Mouse (Mus musculus) erythroblast, adult 5-6 weeks (primary cell): ENCODE measurements around the gene Adam15. TPM values are rescaled to one million over a fixed set of nuclear protein-coding genes. Genes with fewer than 3 reads are reported as not detected.
A peak's percentile ranks its signal among the peaks of the same experiment; 100 is the strongest.

ENCODE experiments used
- ATAC-seq: replicated peaks from 2 replicates; pipeline ENCODE4 v1.8.0; 2016; ENCODE audit warnings: moderate number of reproducible peaks, mild to moderate bottlenecking, moderate TSS enrichment, inconsistent platforms; ENCODE audit not compliant: poor library complexity, low FRiP score, severe bottlenecking
- total RNA-seq, 2 experiments: library from RNA; stranded (forward) in 1 of 2; stranded (reverse) in 1 of 2; fragments of 150-400 nt in 1 of 2; fragments of 200-764, 138-1000 nt in 1 of 2; gene quantifications; 2 replicates each; pipeline versions ENCODE4 v1.2.3 to v1.2.4; 2015 to 2017; ENCODE audit warnings: low replicate concordance in 2 of 2

The Adam15 gene
- total RNA-seq, 2 experiments from 2014 or later: 14.1 to 34.2 TPM

- no peak for ATAC-seq
These were observed 35.5 kb downstream of the Adam15 start for GRCm38 (mm10) chr3:89314340-89314739.

- peak; percentile 79; the same call in 1 of the 2 replicates for ATAC-seq
These were observed 41.7 kb downstream of the Adam15 start for GRCm38 (mm10) chr3:89308089-89308488.

- ATAC-seq: no peak
These were observed 44.1 kb downstream of the Adam15 start for GRCm38 (mm10) chr3:89305551-89306325.

GRCm38 (mm10) chr3:89305105-89305504 is 44.7 kb downstream of the Adam15 start:
- ATAC-seq: no peak

GRCm38 (mm10) chr3:89304440-89304839 is 45.4 kb downstream of the Adam15 start:
- no peak for ATAC-seq

GRCm38 (mm10) chr3:89300514-89300913 is 49.3 kb downstream of the Adam15 start:
- no peak for ATAC-seq

- ATAC-seq: no peak
These were observed 49.7 kb downstream of the Adam15 start for GRCm38 (mm10) chr3:89300071-89300470.

- ATAC-seq: no peak
These were observed 50.3 kb downstream of the Adam15 start for GRCm38 (mm10) chr3:89299499-89299898.

GRCm38 (mm10) chr3:89298908-89299307 is 50.9 kb downstream of the Adam15 start:
- no peak for ATAC-seq

- ATAC-seq: no peak
These were observed 52.9 kb downstream of the Adam15 start for GRCm38 (mm10) chr3:89296761-89297396.

GRCm38 (mm10) chr3:89295685-89296230 is 54.0 kb downstream of the Adam15 start:
- ATAC-seq: no peak

- no peak for ATAC-seq
These were observed 55.6 kb downstream of the Adam15 start for GRCm38 (mm10) chr3:89294195-89294594.

GRCm38 (mm10) chr3:89293247-89293918 is 56.4 kb downstream of the Adam15 start:
- ATAC-seq: no peak

- ATAC-seq: no peak
These were observed 57.5 kb downstream of the Adam15 start for GRCm38 (mm10) chr3:89292303-89292702.

- no peak for ATAC-seq
These were observed 57.9 kb downstream of the Adam15 start for GRCm38 (mm10) chr3:89291874-89292273.

Other genes with a start within 250 kb of the Adam15 start
- not detected in 2 replicates for gene Gm43738, start 248.9 kb downstream of the Adam15 start, total RNA-seq (2015; ENCODE audit: low replicate concordance)
- gene Gm43738, start 248.9 kb downstream of the Adam15 start, total RNA-seq (2017; ENCODE audit: low replicate concordance): not detected in 2 replicates
- gene Fdps, start 248.0 kb downstream of the Adam15 start, total RNA-seq (2015; ENCODE audit: low replicate concordance): 17.1 and 33.6 TPM in 2 replicates
- gene Fdps, start 248.0 kb downstream of the Adam15 start, total RNA-seq (2017; ENCODE audit: low replicate concordance): 30.1 and 47.8 TPM in 2 replicates
- 22.5 and 23.4 TPM in 2 replicates for gene Pklr, start 213.9 kb downstream of the Adam15 start, total RNA-seq (2015; ENCODE audit: low replicate concordance)
- 5.6 and 5.7 TPM in 2 replicates for gene Pklr, start 213.9 kb downstream of the Adam15 start, total RNA-seq (2017; ENCODE audit: low replicate concordance)
- not detected in 2 replicates for gene Hcn3, start 189.8 kb downstream of the Adam15 start, total RNA-seq (2015; ENCODE audit: low replicate concordance)
- gene Hcn3, start 189.8 kb downstream of the Adam15 start, total RNA-seq (2017; ENCODE audit: low replicate concordance): 1.3 TPM in 1 of 2 replicates, not detected in the other
- gene Clk2, start 185.2 kb downstream of the Adam15 start, total RNA-seq (2015; ENCODE audit: low replicate concordance): 16.3 and 37.9 TPM in 2 replicates
- 24.4 and 47.4 TPM in 2 replicates for gene Clk2, start 185.2 kb downstream of the Adam15 start, total RNA-seq (2017; ENCODE audit: low replicate concordance)
- 20.3 and 24.0 TPM in 2 replicates for gene Scamp3, start 172.5 kb downstream of the Adam15 start, total RNA-seq (2015; ENCODE audit: low replicate concordance)
- gene Scamp3, start 172.5 kb downstream of the Adam15 start, total RNA-seq (2017; ENCODE audit: low replicate concordance): 3.5 and 5.8 TPM in 2 replicates
- 3.3 and 18.6 TPM in 2 replicates for gene Fam189b, start 166.9 kb downstream of the Adam15 start, total RNA-seq (2015; ENCODE audit: low replicate concordance)
- gene Fam189b, start 166.9 kb downstream of the Adam15 start, total RNA-seq (2017; ENCODE audit: low replicate concordance): 1.8 TPM in 1 of 2 replicates, not detected in the other
- 11.1 and 18.8 TPM in 2 replicates for gene Gba, start 147.1 kb downstream of the Adam15 start, total RNA-seq (2015; ENCODE audit: low replicate concordance)
- 12.9 and 13.2 TPM in 2 replicates for gene Gba, start 147.1 kb downstream of the Adam15 start, total RNA-seq (2017; ENCODE audit: low replicate concordance)
- not detected in 2 replicates for gene Thbs3, start 134.8 kb downstream of the Adam15 start, total RNA-seq (2015; ENCODE audit: low replicate concordance)
- gene Thbs3, start 134.8 kb downstream of the Adam15 start, total RNA-seq (2017; ENCODE audit: low replicate concordance): 1.7 TPM in 1 of 2 replicates, not detected in the other
- 4.0 and 13.4 TPM in 2 replicates for gene Mtx1, start 122.9 kb downstream of the Adam15 start, total RNA-seq (2015; ENCODE audit: low replicate concordance)
- 8.6 and 13.4 TPM in 2 replicates for gene Mtx1, start 122.9 kb downstream of the Adam15 start, total RNA-seq (2017; ENCODE audit: low replicate concordance)
- gene Muc1, start 120.9 kb downstream of the Adam15 start, total RNA-seq (2015; ENCODE audit: low replicate concordance): not detected in 2 replicates
- not detected in 2 replicates for gene Muc1, start 120.9 kb downstream of the Adam15 start, total RNA-seq (2017; ENCODE audit: low replicate concordance)
- gene Krtcap2, start 104.0 kb downstream of the Adam15 start, total RNA-seq (2015; ENCODE audit: low replicate concordance): 47.0 and 49.8 TPM in 2 replicates
- 17.8 and 31.8 TPM in 2 replicates for gene Krtcap2, start 104.0 kb downstream of the Adam15 start, total RNA-seq (2017; ENCODE audit: low replicate concordance)
- not detected in 2 replicates for gene Trim46, start 103.7 kb downstream of the Adam15 start, total RNA-seq (2015; ENCODE audit: low replicate concordance)
- not detected in 2 replicates for gene Trim46, start 103.7 kb downstream of the Adam15 start, total RNA-seq (2017; ENCODE audit: low replicate concordance)
- 16.1 and 42.3 TPM in 2 replicates for gene Dpm3, start 90.6 kb downstream of the Adam15 start, total RNA-seq (2015; ENCODE audit: low replicate concordance)
- gene Dpm3, start 90.6 kb downstream of the Adam15 start, total RNA-seq (2017; ENCODE audit: low replicate concordance): 4.3 TPM in 1 of 2 replicates, not detected in the other
- 8.8 and 12.9 TPM in 2 replicates for gene Slc50a1, start 79.4 kb downstream of the Adam15 start, total RNA-seq (2015; ENCODE audit: low replicate concordance)
- gene Slc50a1, start 79.4 kb downstream of the Adam15 start, total RNA-seq (2017; ENCODE audit: low replicate concordance): 10.9 and 11.5 TPM in 2 replicates
- gene Efna1, start 68.9 kb downstream of the Adam15 start, total RNA-seq (2015; ENCODE audit: low replicate concordance): not detected in 2 replicates
- gene Efna1, start 68.9 kb downstream of the Adam15 start, total RNA-seq (2017; ENCODE audit: low replicate concordance): not detected in 2 replicates
- gene Efna3, start 27.0 kb downstream of the Adam15 start, total RNA-seq (2015; ENCODE audit: low replicate concordance): not detected in 2 replicates
- not detected in 2 replicates for gene Efna3, start 27.0 kb downstream of the Adam15 start, total RNA-seq (2017; ENCODE audit: low replicate concordance)
- not detected in 2 replicates for gene Efna4, start 12.0 kb downstream of the Adam15 start, total RNA-seq (2015; ENCODE audit: low replicate concordance)
- gene Efna4, start 12.0 kb downstream of the Adam15 start, total RNA-seq (2017; ENCODE audit: low replicate concordance): not detected in 2 replicates
- not detected in 2 replicates for gene Dcst2, start 12.0 kb upstream of the Adam15 start, total RNA-seq (2015; ENCODE audit: low replicate concordance)
- gene Dcst2, start 12.0 kb upstream of the Adam15 start, total RNA-seq (2017; ENCODE audit: low replicate concordance): not detected in 2 replicates
- not detected in 2 replicates for gene Dcst1, start 15.3 kb upstream of the Adam15 start, total RNA-seq (2015; ENCODE audit: low replicate concordance)
- not detected in 2 replicates for gene Dcst1, start 15.3 kb upstream of the Adam15 start, total RNA-seq (2017; ENCODE audit: low replicate concordance)
- gene Zbtb7b, start 44.8 kb upstream of the Adam15 start, total RNA-seq (2015; ENCODE audit: low replicate concordance): 5.8 and 7.7 TPM in 2 replicates
- 5.4 and 15.2 TPM in 2 replicates for gene Zbtb7b, start 44.8 kb upstream of the Adam15 start, total RNA-seq (2017; ENCODE audit: low replicate concordance)
- 0.63 and 3.7 TPM in 2 replicates for gene Lenep, start 52.8 kb upstream of the Adam15 start, total RNA-seq (2015; ENCODE audit: low replicate concordance)
- 0.17 TPM in 1 of 2 replicates, not detected in the other for gene Lenep, start 52.8 kb upstream of the Adam15 start, total RNA-seq (2017; ENCODE audit: low replicate concordance)
- gene Flad1, start 61.9 kb upstream of the Adam15 start, total RNA-seq (2015; ENCODE audit: low replicate concordance): 2.1 and 6.3 TPM in 2 replicates
- 1.8 and 3.1 TPM in 2 replicates for gene Flad1, start 61.9 kb upstream of the Adam15 start, total RNA-seq (2017; ENCODE audit: low replicate concordance)
- 67.9 and 79.9 TPM in 2 replicates for gene Cks1b, start 68.4 kb upstream of the Adam15 start, total RNA-seq (2015; ENCODE audit: low replicate concordance)
- gene Cks1b, start 68.4 kb upstream of the Adam15 start, total RNA-seq (2017; ENCODE audit: low replicate concordance): 37.4 and 42.1 TPM in 2 replicates
- 14.4 and 25.2 TPM in 2 replicates for gene Shc1, start 68.4 kb upstream of the Adam15 start, total RNA-seq (2015; ENCODE audit: low replicate concordance)
- 21.3 and 24.1 TPM in 2 replicates for gene Shc1, start 68.4 kb upstream of the Adam15 start, total RNA-seq (2017; ENCODE audit: low replicate concordance)
- 9.8 and 11.5 TPM in 2 replicates for gene Pygo2, start 80.2 kb upstream of the Adam15 start, total RNA-seq (2015; ENCODE audit: low replicate concordance)
- gene Pygo2, start 80.2 kb upstream of the Adam15 start, total RNA-seq (2017; ENCODE audit: low replicate concordance): 5.6 and 12.4 TPM in 2 replicates
- gene Pbxip1, start 86.7 kb upstream of the Adam15 start, total RNA-seq (2015; ENCODE audit: low replicate concordance): 3.8 and 4.2 TPM in 2 replicates
- 6.2 and 8.6 TPM in 2 replicates for gene Pbxip1, start 86.7 kb upstream of the Adam15 start, total RNA-seq (2017; ENCODE audit: low replicate concordance)
- gene Pmvk, start 104.5 kb upstream of the Adam15 start, total RNA-seq (2015; ENCODE audit: low replicate concordance): 5.4 and 8.1 TPM in 2 replicates
- gene Pmvk, start 104.5 kb upstream of the Adam15 start, total RNA-seq (2017; ENCODE audit: low replicate concordance): 6.6 and 10.1 TPM in 2 replicates
- gene Kcnn3, start 170.2 kb upstream of the Adam15 start, total RNA-seq (2015; ENCODE audit: low replicate concordance): not detected in 2 replicates
- 0.26 TPM in 1 of 2 replicates, not detected in the other for gene Kcnn3, start 170.2 kb upstream of the Adam15 start, total RNA-seq (2017; ENCODE audit: low replicate concordance)